Mouse (Mus musculus): ENCODE data around the gene Spryd3.

Gene Spryd3

GRCm38 (mm10) chr15:102097991-102098555 is 38.0 kb downstream of the Spryd3 start:
- DNase-seq = peak; percentile 98

GRCm38 (mm10) chr15:102097147-102097915 is 38.7 kb downstream of the Spryd3 start:
- DNase-seq = peak; percentile 98

GRCm38 (mm10) chr15:102094988-102095387 is 41.0 kb downstream of the Spryd3 start:
- DNase-seq = peak; percentile 96

- DNase-seq = no peak
Observed at GRCm38 (mm10) chr15:102094157-102094556, 41.9 kb downstream of the Spryd3 start.

GRCm38 (mm10) chr15:102092222-102092621 is 43.8 kb downstream of the Spryd3 start:
- no peak for DNase-seq

GRCm38 (mm10) chr15:102091688-102092087 is 44.3 kb downstream of the Spryd3 start:
- peak; percentile 62 for DNase-seq

- DNase-seq = peak; percentile 94
Observed at GRCm38 (mm10) chr15:102091063-102091679, 44.9 kb downstream of the Spryd3 start.

- peak; percentile 92 for DNase-seq
Observed at GRCm38 (mm10) chr15:102089914-102090585, 46.0 kb downstream of the Spryd3 start.

GRCm38 (mm10) chr15:102083028-102083427 is 53.0 kb downstream of the Spryd3 start:
- DNase-seq = no peak

- peak; percentile 79 for DNase-seq
Observed at GRCm38 (mm10) chr15:102082148-102082547, 53.9 kb downstream of the Spryd3 start.

GRCm38 (mm10) chr15:102080429-102080828 is 55.6 kb downstream of the Spryd3 start:
- DNase-seq = no peak

- DNase-seq = peak; percentile 34
Observed at GRCm38 (mm10) chr15:102079924-102080323, 56.1 kb downstream of the Spryd3 start.

GRCm38 (mm10) chr15:102079221-102079620 is 56.8 kb downstream of the Spryd3 start:
- peak; percentile 81 for DNase-seq

GRCm38 (mm10) chr15:102077111-102077677 is 58.8 kb downstream of the Spryd3 start:
- DNase-seq = no peak

GRCm38 (mm10) chr15:102074876-102075585 is 61.0 kb downstream of the Spryd3 start:
- DNase-seq = no peak

- peak; percentile 98 for DNase-seq
Observed at GRCm38 (mm10) chr15:102074070-102074731, 61.8 kb downstream of the Spryd3 start.

- DNase-seq = peak; percentile 100
Observed at GRCm38 (mm10) chr15:102073559-102074069, 62.4 kb downstream of the Spryd3 start, which contains the start of gene Eif4b. Gene Eif4b (plus strand): TSS chr15:102073773.

- DNase-seq = no peak
Observed at GRCm38 (mm10) chr15:102072963-102073558, 63.0 kb downstream of the Spryd3 start.

- DNase-seq = no peak
Observed at GRCm38 (mm10) chr15:102070476-102071467, 65.3 kb downstream of the Spryd3 start.

All from heart, adult 11 months (tissue).